Mouse (Mus musculus) liver, embryonic 14.5 days (tissue): ENCODE results near the gene Rab34.

Experiments used
- CTCF ChIP-seq: IDR thresholded peaks from 2 replicates; pipeline ENCODE4 v1.5.1; 2016; ENCODE audit warnings: antibody characterized with exemption, low read depth, control low read depth
- EP300 ChIP-seq: IDR thresholded peaks from 2 replicates; pipeline ENCODE4 v1.6.1; 2016; ENCODE audit warnings: antibody characterized with exemption, low read depth

DNA sequence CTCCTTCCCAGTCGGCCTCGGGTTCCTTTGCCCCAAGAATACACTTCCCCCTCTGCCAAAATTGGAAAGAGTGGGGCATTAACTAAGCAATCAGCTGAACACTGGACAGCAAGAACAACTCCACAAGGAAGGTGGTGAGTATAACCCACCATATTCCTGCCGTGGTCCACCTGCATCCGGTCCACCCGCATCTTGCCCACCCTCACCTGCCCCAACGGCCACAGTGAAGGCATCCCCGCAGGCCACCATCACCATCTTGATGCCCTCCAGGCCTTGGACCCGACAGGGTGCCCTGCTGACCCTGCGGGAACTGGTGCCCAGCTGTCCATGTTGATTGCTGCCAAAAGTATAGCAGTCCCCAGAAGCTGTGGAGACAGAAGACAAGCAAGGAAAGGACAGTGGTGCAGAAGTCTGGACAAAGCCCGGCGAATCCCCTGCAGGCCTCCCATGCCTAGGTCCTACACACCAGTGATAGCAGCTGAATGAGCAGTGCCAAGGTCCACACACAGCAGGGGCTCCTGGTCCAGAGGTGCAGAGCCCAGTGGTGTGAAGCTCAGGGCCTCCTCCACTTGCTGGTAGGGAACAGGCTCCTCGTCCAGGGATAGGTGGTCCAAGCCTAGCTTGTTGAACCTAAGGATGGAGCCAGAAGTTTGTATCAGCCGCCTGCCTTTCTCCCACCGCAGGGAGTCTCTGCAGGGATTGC lies 20.8 kb upstream of the Rab34 start:
- TF ChIP-seq EP300: no peak
- TF ChIP-seq CTCF: no peak
